Mouse (Mus musculus): ENCODE measurements around the gene Cavin1.
A peak's percentile ranks its signal among the peaks of the same experiment; 100 is the strongest.

The Cavin1 gene

DNA sequence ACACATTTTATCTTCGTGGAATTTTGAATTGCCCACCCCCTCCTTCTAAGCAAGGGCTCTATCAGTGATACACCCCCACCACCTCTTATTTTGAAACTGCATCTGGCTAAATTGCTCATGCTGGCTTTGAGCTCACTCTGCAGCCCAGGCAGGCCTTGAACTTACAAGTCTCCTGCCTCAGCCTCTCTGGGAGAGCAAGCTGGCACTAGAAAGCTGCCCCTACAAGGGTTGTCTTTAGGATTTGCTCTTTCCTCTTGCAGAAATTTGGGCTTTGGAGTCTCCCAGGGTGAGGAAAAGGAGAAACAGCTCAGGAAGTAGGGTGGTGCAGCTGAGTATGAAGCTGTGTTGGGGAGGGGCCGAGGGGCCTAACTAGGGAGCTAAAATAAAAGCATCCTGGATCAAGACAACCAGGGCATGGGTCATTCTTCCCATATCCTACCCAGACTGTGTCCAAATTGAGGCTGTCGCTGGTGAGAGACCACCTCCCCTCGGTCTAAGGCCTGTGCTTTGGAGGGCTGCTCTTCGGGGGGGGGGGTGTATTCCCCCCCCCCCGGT, 12.7 kb downstream of the Cavin1 start:
- DNase-seq (ENCODE audit: low spot score in 2 of 2): no peak

GRCm38 (mm10) chr11:100957244-100957643, 13.4 kb downstream of the Cavin1 start:
- DNase-seq (ENCODE audit: low spot score in 2 of 2): peak; percentile 78 to 89

DNA sequence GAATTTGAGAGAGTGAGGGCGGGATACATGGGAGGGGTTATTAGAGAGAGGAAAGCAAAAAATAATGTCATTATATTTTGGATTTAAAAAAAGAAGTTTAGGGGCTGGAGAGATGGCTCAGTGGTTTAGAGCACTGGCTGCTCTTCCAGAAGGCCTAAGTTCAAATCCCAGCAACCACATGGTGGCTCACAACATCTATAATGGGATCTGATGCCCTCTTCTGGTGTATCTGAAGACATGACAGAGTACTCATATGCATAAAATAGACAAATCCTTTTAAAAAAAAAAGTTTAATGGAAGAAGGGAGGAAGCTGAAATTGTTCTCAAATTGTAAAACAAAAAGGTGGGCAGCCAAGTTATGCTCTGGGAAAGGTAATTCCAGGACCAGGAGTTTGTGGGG, 21.1 kb downstream of the Cavin1 start:
- DNase-seq (ENCODE audit: low spot score in 2 of 2): no peak

DNA sequence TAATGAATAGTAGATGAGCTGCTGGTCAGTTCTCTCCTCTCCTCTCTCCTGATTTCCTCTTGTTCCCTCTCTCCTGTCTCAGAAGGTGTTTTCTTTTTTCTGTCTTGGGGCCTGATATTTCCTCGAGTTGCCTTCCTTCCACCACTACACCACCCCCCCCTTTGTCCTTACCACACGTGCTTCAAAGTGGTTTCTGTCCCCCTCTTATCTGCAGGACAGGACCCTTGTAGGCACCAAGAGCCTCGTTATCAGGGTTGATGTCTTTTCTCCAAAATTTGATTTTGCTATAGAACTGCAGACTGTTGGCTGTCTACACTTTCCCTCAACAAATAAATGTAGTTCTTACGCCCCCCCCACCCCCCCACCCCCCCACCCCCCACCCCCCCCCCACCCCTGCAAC, 22.4 kb downstream of the Cavin1 start:
- no peak for DNase-seq (ENCODE audit: low spot score in 2 of 2)

DNA sequence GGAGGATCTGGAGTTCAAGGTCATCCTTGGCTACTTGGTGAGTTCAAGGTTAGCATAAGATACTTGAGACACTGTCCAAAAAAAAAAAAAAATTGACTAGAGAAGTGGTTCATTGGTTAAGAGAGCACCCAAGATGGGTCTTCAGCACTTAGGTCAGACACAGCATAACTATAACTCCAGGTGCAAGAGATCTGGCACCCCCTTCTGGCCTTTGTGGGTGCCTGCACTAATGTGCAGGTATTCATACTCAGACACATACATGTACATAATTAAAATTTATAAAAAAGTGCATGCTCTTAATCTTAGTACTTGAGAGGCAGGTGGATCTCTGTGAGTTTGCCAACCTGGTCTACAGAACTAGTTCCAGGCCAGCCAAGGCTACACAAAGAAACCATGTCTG, 23.1 kb downstream of the Cavin1 start:
- no peak for DNase-seq (ENCODE audit: low spot score in 2 of 2)

DNA sequence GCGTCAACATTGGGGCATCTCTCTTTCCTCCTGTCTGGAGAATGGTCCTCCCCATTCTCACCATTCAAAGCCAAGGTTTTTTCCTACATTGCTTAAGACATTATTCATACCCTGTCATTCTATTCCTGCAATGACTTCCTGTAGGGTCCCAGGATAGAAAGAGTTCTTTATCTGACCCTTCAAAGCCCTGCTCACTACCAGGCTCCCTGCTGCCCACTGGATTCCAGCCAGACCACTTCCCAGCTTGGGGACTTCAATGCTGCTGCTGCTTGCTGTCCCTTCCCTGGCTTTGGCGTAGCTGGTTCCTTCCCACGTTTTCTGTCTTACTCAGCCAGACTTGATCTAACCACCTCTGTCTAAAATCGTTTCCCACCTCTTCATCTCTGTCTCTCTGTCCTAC, 23.8 kb downstream of the Cavin1 start:
- no peak for DNase-seq (ENCODE audit: low spot score in 2 of 2)

GRCm38 (mm10) chr11:100942388-100942787, 28.3 kb downstream of the Cavin1 start:
- no peak for DNase-seq (ENCODE audit: low spot score in 2 of 2)

DNA sequence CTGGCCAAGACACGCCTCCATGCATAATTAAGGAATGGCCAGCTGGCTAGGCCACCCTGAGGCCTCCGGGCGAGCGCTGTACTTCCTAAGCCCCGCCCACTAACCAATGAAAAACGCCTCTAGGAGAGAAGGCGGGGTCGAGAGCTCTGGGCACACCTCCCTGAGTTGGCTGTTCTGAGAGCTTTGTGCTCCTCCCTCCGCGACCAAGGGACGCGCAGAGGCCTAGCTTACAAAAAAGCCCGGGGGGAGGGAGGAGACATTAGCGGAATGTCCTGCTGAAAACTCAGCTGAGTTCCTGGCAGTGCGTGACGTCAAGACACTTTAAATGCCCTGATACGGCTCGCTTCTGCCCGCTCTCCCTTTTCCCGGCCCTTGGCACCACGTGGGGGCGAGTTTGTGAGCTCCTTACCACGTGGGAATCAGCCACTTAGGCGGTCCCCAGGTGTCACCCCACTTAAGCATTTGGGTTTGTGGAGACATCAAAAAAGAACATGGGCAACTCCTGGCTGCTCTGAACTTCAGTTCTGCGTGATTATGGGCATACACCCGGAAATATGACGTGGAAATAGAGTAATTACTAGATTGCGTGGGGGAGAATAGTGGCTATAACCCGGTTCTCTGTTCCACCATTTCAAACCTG, 31.1 kb downstream of the Cavin1 start, which contains the start of gene Stat3:
TSS of gene Stat3 (minus strand) at position 29 of the 640 bp plus-strand sequence.
- DNase-seq (ENCODE audit: low spot score in 2 of 2): peak; percentile 99

GRCm38 (mm10) chr11:100938711-100939511, 31.8 kb downstream of the Cavin1 start:
- no peak for DNase-seq (ENCODE audit: low spot score in 2 of 2)

- DNase-seq (ENCODE audit: low spot score in 2 of 2): peak in 1 of 2 experiments; percentile 54
Observed at GRCm38 (mm10) chr11:100938112-100938511, 32.6 kb downstream of the Cavin1 start.

- DNase-seq (ENCODE audit: low spot score in 2 of 2): no peak
Observed at GRCm38 (mm10) chr11:100937295-100937694, 33.4 kb downstream of the Cavin1 start.

GRCm38 (mm10) chr11:100935373-100936355, 35.0 kb downstream of the Cavin1 start:
- peak in 1 of 2 experiments; percentile 29 for DNase-seq (ENCODE audit: low spot score in 2 of 2)

DNA sequence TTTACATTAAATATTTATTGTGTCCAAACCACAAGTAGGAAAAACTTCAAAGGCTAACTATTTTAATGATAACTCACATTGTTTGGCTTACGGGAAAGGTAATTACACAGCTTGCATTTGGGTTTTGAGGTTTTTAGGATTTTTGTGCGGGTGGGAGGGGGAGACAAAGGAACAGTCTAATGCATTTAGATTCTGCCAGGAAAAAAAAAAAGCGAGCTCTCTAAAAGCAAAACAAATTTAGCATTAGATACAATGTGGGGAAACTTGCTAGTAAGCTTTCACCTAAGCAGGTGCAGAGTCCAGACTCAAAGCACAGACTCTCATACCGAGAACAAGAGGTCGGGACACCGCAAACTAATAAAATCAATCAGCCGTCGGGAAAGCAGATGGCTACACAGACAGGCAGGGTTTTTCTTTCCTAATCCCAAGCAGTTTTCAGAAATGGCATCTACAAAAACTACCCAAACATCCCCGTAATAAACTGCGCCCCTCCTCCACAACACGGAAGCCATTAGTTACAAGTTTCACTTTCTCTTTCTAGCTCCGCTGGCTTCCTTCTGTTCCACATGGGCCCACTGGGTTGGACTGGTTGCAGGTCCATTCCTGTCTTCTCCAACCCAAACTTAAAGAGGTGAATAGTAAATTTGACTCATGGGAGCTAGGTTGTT, 39.3 kb downstream of the Cavin1 start:
- DNase-seq (ENCODE audit: low spot score in 2 of 2): peak; percentile 34 to 39

DNA sequence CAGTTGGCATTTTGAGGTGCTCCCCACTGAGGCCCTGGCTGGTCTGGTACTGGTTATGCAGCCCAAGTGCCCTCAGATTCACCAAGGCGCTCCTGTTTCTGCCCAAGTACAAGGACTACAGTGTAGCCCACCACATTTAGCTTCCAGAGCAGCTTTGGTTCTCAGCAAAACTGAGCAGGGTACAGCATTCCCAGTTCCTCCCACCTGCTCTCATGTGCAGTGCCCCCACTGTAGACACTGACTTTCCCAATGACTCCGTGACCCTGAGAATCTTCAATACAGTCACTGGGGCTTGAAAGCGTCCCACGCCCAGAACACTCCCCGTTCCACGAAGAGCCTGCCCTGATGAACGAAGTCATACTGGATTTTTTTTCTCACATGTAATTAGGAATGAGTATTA, 40.1 kb downstream of the Cavin1 start:
- no peak for DNase-seq (ENCODE audit: low spot score in 2 of 2)

DNA sequence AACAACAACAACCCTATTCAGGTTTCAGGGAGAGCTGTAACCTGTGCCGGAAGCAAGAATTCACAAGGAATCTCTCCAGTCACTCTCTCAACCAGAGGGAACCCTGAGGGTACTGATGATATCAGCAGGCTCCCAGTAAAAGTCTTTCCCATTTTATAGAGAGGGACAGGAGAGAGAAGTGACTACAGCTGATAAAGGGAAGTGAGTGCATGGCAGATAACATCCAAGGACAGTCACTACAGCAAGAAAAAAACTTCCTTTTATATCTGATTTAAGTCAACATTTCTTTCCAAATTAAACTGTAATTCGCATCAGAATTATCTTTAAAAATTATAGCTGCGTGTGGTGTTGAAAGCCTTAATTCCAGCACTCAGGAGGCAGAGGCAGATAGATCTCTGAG, 43.3 kb downstream of the Cavin1 start:
- DNase-seq (ENCODE audit: low spot score in 2 of 2): no peak

GRCm38 (mm10) chr11:100924386-100924919, 46.2 kb downstream of the Cavin1 start:
- DNase-seq (ENCODE audit: low spot score in 2 of 2): no peak

DNA sequence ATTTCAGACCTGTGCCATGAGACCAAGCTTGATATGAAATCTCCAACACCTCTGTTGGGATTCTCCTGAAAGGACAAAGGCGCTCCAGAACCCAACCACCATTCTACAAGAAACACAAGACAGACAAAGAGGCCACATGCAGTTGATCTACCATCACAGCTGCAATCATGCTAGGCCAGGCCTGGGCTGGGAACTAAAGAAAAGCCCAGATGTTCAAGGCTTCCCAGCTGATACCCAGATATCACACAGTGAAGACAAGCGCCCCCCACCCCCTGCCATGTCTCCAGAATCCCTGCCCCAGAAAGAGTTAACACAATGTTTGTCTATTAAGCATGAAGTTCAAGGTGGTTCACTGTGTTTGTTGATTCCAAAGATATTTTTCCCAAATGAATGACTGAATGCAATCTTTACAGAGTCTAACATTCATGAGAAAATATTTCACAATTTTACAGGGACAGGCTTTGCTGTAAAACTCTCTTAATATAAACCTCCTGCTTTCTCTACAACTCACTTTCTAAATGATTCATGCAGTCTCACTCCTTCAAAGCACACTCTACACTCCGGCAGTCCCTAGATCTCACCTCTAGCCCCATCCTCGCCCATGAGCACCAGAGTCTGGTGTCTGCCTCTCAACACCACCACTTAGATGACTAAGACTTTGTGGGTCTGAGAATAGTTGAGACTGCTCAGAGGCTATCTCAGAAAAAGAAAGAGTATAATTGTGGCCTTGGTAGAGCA, 49.6 kb downstream of the Cavin1 start:
- no peak for DNase-seq (ENCODE audit: low spot score in 2 of 2)

- DNase-seq (ENCODE audit: low spot score in 2 of 2): no peak
Observed at GRCm38 (mm10) chr11:100918007-100918406, 52.7 kb downstream of the Cavin1 start.

DNA sequence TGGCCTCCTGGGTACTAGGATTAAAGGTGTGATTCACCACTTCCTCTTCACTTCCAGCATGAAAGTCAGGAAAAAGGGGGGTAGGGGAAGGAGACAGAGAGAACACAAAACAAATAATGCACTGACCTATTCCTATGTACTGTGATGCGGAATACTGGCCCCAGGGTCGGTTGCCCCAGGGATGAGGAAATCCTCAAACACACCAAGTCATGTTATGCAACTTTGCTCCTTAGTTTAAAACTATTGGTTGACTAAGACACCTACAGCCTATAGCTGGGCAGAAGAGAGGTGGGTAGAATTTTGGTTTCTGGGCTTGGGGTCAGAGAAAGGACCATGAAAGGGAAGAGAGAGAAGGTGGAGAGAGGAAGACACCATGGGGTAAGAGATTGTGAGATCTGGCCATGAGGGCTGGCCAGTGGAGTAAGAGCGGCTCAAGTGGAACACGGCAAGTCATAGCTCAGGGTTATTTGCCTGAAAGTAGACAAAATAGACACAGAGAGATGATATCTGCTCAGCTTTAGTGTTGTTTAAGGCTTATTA, 54.2 kb downstream of the Cavin1 start:
- DNase-seq (ENCODE audit: low spot score in 2 of 2): no peak

- DNase-seq (ENCODE audit: low spot score in 2 of 2): no peak
Observed at GRCm38 (mm10) chr11:100915063-100915462, 55.6 kb downstream of the Cavin1 start.

All from urinary bladder, adult 18-20 months (tissue).